Mouse (Mus musculus): ENCODE measurements around the gene Olfr574.

DNA sequence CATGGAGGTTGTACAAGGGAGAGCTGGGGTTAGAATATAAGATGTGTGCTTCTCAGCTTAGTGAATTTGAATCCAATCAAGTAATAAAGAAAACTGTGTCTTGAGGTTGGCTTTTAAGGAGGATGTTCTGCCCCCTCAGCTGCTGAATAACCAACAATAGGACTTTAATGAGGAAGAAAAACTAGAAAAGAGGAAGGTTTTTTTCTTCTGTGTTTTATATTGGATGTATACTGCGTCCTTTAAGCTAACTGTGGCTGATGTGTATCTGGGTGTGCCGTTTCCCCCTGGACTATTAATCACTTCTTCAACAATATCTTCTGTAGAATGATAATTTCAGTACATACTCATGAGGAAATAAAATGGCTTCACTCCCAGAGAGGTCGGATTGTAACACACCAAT lies 21.2 kb upstream of the Olfr574 start:
- TF ChIP-seq CTCF (IDR thresholded peaks at IDR 0.05; ENCODE audit: low read depth, low read length) (no peak), POLR2A (IDR thresholded peaks at IDR 0.05; ENCODE audit: extremely low read depth, insufficient read depth, low read length) (no peak)
